Mouse (Mus musculus) lung, adult 2 months (tissue): ENCODE measurements around the gene Ankrd13b.

Source experiments
- CTCF ChIP-seq: fragments of 200-500 bp; IDR thresholded peaks from 2 replicates; pipeline ENCODE4 v1.5.1; 2011; ENCODE audit warnings: mild to moderate bottlenecking, low read length, control low read depth; ENCODE audit not compliant: insufficient read depth
- POLR2A ChIP-seq: fragments of 200-500 bp; IDR thresholded peaks from 2 replicates; pipeline ENCODE4 v1.6.1; 2011; ENCODE audit warnings: low read depth, mild to moderate bottlenecking, control low read depth, low read length, borderline replicate concordance; ENCODE audit errors: extremely low read depth

- TF ChIP-seq POLR2A (no peak), CTCF (no peak)
Measured at GRCm38 (mm10) chr11:77441020-77441419, 48.5 kb downstream of the Ankrd13b start.
